Mouse (Mus musculus) heart, adult 18-20 months (tissue): ENCODE results near the gene Usp34. TPM values are rescaled to one million over a fixed set of nuclear protein-coding genes. Genes with fewer than 3 reads are reported as not detected.
"Not testable (repeated sequence)": the region's sequence is repeated elsewhere in the genome, so short reads cannot be mapped to it uniquely, and the experiment has no call there.

ENCODE experiments used
- DNase-seq, 2 experiments: peaks; one replicate each; pipeline ENCODE4 v3.0.0; 2021 to 2022; ENCODE audit warnings: mixed read lengths in 1 of 2
- long read RNA-seq, 2 experiments: library from polyadenylated mRNA; stranded (forward); transcript quantifications; one replicate each; pipeline ENCODE4 v2.0.0; 2021
- total RNA-seq, 2 experiments: library from RNA; stranded (reverse); gene quantifications; 2 replicates each; pipeline ENCODE4 v1.2.3; 2021

Gene Usp34
- 10 to 100 TPM; 35.2 to 42.5 TPM for total RNA-seq
- long read RNA-seq, experiment 1, partial matches to known transcripts, result 5 of 7 reads
- long read RNA-seq, experiment 1, other reads (novel, unspliced or antisense), result 2 of 7 reads
- long read RNA-seq, experiment 2, partial matches to known transcripts, result 1 of 2 reads
- long read RNA-seq, experiment 2, other reads (novel, unspliced or antisense), result 1 of 2 reads

- peak; percentile 70 to 75 for DNase-seq
These were observed at the start of gene Usp34 for GRCm38 (mm10) chr11:23306764-23307565. Gene Usp34, plus strand, starts transcription at chr11:23306895.

- no peak for DNase-seq
These were observed 47.6 kb upstream of the Usp34 start for GRCm38 (mm10) chr11:23259073-23259472.

- no peak for DNase-seq
These were observed 47.2 kb upstream of the Usp34 start for GRCm38 (mm10) chr11:23259481-23259880.

GRCm38 (mm10) chr11:23260186-23260585 lies 46.5 kb upstream of the Usp34 start:
- DNase-seq, result no peak

- DNase-seq, result no peak
These were observed 45.2 kb upstream of the Usp34 start for GRCm38 (mm10) chr11:23261490-23261889.

- DNase-seq, result no peak
These were observed 41.7 kb upstream of the Usp34 start for GRCm38 (mm10) chr11:23264949-23265348.

GRCm38 (mm10) chr11:23271770-23272724 lies 34.6 kb upstream of the Usp34 start:
- peak; percentile 49 to 70 for DNase-seq

- no peak for DNase-seq
These were observed 30.9 kb upstream of the Usp34 start for GRCm38 (mm10) chr11:23275780-23276179.

GRCm38 (mm10) chr11:23284469-23284868 lies 22.2 kb upstream of the Usp34 start:
- DNase-seq, result no peak

GRCm38 (mm10) chr11:23288866-23289265 lies 17.8 kb upstream of the Usp34 start:
- not testable (repeated sequence) for DNase-seq

- no peak for DNase-seq
These were observed 9.3 kb upstream of the Usp34 start for GRCm38 (mm10) chr11:23297379-23297778.

- no peak for DNase-seq
These were observed 8.4 kb upstream of the Usp34 start for GRCm38 (mm10) chr11:23298301-23298700.

GRCm38 (mm10) chr11:23299910-23300309 lies 6.8 kb upstream of the Usp34 start:
- no peak for DNase-seq

- no peak for DNase-seq
These were observed 3.6 kb upstream of the Usp34 start for GRCm38 (mm10) chr11:23303126-23303525.

GRCm38 (mm10) chr11:23305101-23305672 lies 1.5 kb upstream of the Usp34 start:
- not testable (repeated sequence) for DNase-seq

- DNase-seq, result peak; percentile 95 to 98
These were observed 754 bp upstream of the Usp34 start for GRCm38 (mm10) chr11:23305673-23306608.

- DNase-seq, result no peak
These were observed 848 bp downstream of the Usp34 start for GRCm38 (mm10) chr11:23307566-23307920.

GRCm38 (mm10) chr11:23313496-23313895 lies 6.8 kb downstream of the Usp34 start:
- DNase-seq, result no peak

- DNase-seq, result no peak
These were observed 22.7 kb downstream of the Usp34 start for GRCm38 (mm10) chr11:23329413-23329812.

GRCm38 (mm10) chr11:23332136-23332535 lies 25.4 kb downstream of the Usp34 start:
- no peak for DNase-seq

GRCm38 (mm10) chr11:23335160-23335559 lies 28.5 kb downstream of the Usp34 start:
- DNase-seq, result no peak
